Mouse (Mus musculus) left cerebral cortex, adult 9 months (tissue): ENCODE measurements at regions not wholly inside any gene's neighbourhood (a gene's known extent, or its start where the extent isn't known, plus 50 kb on each side); places are given as distances from the start of the nearest gene placed in this dataset.

Experiments
- DNase-seq, 2 experiments: peaks; one replicate each; pipeline ENCODE4 v3.0.0; 2022; ENCODE audit warnings: low spot score in 2 of 2

DNA sequence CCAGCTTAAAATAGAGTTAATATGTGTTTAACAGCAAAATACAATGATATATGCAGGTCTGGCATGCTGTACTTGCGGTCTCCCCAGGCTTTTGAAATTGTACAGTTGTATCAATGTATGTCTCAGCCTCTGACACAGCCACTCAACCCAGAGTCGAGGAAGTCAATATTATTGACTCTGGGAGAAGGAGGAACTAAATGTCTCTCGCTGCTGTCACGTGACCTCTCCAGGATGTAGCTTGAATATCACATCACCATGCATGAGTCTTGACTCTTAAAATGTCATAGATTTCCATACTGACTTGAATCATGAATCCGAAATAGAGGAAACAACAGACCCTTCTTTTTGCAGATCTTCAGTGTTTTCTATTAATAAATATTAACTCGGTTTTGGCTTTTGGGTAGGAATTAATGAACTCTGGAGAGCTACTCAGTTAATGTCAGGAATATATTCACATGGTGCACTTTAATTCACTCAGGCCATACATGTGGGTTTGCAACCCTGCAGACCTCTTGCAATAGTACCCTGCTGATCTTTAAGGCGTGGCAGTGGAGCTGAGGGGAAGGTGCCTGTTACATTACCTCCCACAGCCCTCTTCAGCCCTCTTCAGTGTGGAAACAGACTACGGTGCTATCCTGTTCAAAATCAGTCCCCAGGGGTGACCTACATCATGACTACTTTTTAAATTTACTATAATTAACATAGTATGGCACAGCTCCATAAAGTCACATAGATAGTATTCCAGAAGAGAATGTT lies 102.7 kb upstream of the Foxn2 start:
- no peak for DNase-seq

DNA sequence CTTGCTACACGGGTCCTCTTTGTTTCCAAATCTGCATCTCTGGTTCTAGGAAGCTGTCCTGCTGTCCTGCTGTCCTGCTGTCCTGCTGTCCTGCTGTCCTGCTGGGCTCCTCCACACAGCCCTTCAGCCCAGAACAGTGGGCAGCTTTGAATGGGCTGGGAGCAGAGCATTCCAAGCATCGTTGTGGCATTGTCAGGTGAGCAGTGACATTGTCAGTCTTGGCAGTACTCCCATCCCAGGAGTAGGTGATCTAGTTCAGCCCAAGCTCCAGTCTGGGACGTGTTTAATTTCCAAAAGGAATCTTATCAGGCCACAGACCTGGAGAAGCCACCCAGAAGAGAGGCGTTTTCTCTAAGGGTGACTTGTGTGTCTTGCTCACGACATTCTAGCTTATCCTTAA lies 99.4 kb upstream of the Foxn2 start:
- DNase-seq: no peak

DNA sequence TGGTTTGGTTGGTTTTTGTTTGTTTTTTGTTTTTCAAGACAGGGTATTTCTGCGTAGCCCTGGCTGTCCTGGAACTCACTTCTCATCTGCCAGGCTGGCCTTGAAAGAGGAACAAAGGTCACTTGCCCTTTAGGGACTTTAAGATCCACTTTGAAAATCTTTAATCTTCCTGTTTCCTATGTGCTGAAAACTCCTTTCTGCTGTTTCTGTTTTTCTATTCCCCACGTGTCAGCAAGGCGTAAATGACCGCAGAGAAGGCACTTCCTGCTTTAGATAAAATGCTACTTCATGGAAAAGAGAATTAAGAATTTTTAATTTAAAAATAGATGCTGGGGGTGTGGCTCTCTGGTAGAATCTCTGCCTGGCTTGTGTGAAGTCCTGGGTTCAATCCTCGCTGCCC lies 98.9 kb upstream of the Foxn2 start:
- DNase-seq: no peak

DNA sequence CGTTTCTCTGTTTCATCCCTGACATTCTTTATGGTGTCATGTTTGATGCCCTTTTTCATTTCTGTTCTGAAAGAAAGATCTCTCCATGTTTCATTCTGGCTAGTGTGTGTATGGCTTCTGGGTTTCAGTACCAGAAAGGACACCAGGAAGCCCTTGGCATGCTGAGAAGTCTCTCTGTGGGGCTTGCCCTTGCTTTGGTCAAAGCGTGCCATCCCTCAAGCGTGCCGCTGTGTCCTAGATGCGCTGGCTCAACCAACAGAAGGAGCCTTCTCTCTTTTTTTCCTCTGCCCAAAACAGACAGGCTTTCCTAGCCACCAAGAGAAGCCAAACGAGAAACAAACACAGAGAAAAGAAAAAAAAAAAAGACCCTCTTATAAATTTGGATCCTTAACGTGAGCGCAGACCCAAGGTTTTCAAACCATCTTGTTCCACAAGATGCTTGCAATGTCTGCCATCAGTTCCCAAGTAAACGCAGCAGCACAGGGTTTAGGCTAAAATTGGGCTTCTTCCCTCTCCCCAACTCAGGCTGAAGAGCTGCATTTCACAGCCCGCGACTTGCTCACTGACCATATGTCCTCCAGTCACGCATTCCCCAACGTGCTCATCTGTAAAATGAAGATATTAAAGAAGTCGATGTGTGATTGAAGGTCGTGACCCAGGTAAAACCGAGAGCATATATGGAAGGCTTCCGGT lies 97.3 kb upstream of the Foxn2 start:
- no peak for DNase-seq

DNA sequence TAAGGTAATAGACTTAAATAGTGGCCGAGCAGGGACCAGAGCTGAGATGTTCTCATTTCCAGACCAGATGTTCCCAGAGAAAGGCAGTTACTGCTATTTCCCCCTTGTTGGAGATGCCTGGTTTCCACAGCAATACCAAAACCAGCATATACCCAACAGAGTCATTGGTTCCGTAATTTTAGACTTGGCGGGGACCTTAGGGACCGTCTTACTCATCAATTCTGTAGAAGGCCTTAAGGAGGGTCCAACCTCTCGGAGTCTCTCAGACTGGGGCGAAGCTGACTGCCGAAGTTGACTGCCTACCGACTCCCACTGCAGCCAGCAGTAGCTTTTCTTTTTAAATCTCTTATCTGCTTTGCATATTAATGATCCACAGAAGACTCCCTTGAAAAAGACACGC lies 95.1 kb upstream of the Foxn2 start:
- DNase-seq: no peak

DNA sequence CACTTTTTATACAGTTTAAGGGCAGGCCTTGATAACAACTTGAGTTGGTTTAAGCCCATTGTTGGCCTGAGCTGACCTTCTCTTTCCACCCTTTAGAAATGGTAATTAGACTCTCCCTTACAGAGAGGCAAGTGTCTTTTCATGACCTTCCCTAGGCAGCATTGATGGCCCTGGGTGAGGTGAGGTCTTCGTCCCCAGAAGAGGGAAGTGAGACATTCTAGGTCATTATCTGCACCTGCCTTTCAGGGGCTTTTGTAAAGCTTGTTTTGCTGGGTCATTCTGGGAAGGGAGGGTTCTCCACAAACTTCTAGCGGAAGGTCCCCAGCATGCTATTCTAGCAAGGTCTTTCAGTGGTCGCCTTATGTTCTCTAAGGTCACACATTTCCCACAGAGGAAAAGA lies 93.6 kb upstream of the Foxn2 start:
- no peak for DNase-seq

DNA sequence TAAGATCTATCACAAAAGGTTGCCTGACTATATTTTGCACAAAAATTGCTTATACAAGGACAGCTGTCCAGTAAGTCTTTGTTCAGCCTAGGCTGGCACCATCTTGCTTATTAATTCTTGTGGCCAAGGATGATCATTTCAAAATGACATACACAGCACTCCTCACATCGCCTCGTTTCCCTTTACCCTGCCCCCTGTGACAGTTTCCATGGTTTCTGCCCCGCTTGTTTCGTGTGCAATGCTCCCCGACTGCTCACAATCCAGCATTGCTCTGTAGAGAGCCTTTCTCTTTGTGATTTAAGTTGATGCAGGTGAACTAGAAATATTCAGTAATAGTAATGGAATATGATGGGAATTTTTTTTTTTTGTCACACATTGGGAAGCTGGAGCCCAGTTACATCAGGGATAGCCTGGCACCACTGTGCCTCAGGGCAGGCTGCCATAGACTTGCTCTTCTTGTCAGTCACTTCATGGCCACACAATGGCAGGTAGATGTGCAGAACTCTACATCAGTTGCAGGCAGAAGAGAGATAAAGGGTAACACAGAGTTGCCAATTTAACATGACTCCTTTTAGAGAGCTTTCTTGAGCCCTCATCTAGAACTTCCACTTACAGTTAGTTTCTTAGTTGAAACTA lies 90.6 kb upstream of the Foxn2 start:
- DNase-seq: no peak

DNA sequence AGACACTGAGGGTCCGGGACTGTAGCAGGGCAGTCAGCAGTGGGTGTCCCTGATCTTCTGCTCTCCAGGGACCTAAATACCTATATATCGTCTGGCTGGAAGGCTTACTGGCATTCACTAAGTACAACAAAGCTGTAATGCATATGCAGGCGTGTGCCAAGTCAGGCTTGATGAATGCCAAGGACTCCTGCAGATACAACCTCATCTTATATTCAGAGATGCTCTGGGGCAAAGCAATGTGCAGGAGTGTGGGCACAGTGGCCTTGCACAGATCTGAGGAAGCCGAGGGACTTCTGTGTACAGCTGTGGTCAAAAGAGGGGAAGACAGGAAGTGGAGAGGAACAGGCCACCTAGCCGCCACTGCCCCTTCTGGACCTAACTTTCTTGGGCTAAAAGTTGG lies 89.5 kb upstream of the Foxn2 start:
- no peak for DNase-seq

DNA sequence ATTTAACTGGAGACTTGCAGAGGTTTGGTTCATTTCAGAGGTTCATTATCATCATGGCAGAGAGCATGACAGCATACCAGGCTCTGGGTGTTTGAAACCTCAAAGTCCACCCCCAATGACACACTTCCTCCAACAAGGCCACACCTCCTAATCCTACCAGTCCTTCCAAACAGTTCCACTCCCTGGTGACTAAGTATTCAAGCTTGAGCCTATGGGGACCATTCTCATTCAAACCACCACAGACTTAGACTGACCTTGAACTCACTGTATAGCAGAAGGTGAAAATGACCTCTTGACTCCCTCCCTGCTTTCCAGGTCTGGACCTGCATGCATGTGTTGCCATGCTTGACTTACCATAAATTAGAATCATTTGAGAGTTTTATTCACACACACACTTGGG lies 87.6 kb upstream of the Foxn2 start:
- no peak for DNase-seq

DNA sequence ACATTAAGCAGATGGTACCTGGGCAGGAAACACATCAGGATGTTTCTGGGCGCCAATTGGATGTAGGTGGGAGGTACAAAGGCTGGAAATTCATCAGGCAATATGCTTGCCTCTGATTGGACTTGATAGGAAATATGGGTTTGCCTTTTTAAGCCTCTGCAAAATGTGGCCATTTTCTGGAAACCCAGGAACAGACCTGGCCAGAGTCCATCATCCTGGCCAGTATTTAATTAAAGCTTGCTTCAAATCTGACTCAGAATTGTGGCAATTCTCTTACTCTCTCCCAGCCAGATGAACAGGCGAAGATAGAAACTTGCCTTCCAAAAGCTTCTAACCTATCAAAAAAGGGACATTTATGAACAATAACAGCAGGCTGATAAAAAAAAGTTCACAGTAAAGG lies 79.3 kb upstream of the Foxn2 start:
- no peak for DNase-seq

DNA sequence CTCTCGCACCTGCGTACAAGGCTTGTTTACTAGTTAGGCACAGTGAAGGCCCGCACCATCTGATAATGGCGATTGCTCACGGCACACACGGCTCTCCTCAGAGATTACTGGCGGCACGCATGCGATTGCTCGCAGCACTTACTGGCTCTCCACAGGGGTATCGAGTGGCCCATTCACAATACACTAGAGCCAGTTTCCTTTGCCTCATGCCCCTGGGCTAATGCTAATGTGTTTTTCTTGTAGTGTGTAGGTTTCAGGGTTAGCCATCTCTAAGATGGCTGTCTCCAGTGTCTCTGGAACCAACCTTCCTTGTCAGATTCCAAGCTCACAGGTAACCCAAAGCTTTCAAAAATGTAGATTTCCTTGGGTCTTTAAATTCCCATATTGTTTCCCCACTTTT lies 78.1 kb upstream of the Foxn2 start:
- DNase-seq: no peak

DNA sequence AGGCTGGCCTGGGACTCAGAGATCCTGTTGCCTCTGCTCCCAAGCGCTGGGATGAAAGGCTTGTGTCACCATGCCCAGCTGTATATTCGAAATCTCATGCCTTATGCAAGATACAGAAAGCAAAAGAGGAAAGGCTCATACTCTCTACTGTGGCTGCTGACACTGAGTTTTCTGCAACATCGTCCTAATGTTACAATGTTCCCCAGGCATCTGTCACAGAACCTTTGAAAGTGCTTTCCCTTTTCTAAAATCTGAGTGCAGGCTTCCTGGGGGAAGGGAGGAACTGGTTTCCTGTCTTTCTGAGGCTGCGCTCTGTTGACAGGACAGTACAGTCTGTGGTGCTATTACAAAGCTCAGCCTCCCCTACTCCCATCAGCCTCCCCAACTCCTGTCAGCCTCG lies 72.6 kb upstream of the Foxn2 start:
- no peak for DNase-seq

DNA sequence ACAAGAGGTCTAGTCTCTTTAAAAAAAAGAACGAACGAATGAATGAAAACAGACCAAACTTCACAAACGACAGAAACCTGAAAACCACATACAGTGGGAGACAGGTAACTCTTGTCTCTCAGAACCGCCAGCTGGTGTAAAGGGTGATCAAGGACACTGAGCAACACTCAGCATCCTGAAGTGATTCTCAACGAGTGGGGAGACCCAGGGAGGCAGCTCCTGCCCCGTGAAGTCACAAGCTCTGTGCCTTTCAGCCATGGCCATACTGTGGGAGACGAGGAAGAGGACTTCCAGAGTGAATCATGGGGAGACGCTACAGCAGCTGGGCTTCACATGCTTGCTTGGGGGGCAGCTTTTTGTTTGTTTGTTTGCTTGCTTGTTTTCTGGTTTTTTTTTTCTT lies 70.5 kb upstream of the Foxn2 start:
- DNase-seq: no peak

DNA sequence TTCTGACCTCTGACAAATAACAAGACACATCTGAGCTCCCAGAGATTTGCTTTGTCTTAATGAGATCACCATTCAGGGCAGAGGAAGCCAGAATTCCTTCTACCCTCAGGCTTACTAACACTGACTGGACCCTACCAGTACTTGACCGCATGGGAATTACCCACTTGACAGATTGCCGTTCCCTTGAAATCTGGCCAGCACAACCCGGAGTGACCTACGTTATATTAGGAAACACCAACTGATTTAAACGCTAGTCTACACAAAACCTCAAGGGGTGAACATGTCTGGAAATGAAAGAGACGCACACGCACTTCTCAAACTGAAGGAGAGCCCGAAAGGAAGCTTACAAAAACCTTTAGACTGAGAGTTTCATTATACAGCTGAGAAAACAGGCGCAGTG lies 69.8 kb upstream of the Foxn2 start:
- no peak for DNase-seq

DNA sequence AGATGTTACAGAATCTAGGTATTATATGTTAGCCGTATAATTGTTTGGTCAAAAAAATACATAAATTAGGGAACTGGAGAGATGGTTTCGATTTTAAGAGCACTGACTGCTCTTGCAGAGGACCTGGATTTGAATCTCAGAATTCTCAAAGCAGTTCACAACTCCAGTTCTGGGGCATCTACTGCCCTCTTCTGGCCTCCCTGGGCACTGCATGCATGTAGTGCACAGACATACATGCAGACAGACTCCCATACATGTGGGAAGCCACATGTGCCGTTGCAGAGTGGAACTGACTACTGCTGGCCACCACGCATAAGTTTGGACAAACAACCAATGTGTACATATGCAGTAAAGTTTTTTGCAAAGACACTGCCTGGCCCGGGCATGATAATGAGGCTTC lies 62.0 kb upstream of the Foxn2 start:
- no peak for DNase-seq

DNA sequence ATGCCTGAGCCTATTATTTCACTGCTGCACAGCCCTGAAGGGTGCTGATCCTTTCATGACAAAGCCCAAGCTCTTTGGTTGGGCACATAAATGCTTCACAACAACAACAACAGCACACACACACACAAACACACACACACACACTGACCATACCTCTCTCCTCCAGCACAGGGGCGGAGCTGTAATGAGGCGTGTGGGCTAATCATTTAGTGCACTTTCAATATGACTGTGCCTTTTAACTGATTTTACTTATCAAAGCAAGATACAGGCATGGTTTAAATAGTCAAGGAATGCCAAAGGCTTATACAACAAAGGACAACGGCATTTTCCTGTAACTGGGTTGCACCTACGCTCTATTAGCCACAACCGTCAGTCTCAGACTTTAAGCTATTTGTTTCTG lies 61.1 kb upstream of the Foxn2 start:
- no peak for DNase-seq

DNA sequence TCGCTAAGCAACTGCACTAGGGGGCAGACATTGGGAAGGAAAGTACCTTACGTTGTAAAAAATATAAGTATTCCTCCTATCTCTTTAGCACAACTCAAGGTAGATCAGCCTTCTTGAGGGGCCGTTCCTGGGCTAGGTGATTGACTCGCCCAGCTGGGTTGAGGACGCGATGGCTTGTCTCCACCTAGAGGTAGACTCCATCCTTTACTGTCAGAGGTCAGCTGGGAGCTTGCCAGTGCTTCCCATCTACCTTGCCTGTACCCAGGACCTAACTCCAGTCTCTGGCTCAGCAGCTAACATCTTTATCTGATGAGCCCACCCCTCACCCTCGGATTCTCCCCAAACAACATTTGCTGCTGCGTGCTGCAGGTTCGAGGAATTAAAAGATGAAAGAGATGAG lies 59.4 kb upstream of the Foxn2 start:
- no peak for DNase-seq

DNA sequence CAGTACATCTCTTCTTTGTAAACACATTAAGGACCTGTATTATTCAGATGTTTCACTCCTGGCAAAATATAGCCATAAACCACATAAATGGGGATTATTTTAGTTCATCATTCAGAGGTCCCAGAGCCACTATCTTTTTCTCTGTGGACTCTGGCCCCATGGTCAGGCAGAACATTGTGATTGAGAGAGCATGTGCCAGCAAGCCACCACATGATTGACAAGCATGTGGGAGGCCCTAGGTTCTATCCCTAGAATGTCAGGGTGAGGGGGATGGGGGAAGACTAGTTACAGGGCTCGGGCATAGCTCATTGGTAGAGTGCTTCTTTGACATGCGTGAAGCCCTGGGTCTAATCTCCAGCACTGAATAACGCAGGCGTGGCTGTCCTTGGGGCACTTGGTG lies 57.1 kb upstream of the Foxn2 start:
- no peak for DNase-seq

DNA sequence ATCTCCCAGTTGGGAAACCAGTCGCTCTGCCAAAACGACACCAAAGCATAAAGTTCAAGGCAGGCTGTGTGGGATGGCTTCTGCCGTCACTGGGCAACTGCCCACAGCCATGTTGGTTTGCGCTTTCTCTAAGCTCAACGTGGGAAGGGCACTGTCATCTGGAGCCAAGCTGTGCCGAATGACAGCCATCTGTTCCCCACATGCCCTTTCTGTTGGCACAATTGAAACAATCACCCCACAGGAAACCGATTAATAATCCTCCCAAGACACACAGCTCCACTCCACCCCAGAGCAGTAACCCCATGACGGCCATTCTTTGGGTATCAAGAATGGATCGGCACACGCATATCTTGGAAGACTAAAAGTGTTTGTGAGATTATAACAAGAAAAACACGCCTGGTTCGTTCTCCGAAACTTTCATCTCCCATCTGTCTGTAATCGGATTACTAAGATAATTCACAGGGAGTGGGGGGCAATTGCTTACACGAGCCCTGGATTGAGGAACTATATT lies 52.0 kb upstream of the Foxn2 start:
- peak in 1 of 2 experiments; percentile 30 for DNase-seq

DNA sequence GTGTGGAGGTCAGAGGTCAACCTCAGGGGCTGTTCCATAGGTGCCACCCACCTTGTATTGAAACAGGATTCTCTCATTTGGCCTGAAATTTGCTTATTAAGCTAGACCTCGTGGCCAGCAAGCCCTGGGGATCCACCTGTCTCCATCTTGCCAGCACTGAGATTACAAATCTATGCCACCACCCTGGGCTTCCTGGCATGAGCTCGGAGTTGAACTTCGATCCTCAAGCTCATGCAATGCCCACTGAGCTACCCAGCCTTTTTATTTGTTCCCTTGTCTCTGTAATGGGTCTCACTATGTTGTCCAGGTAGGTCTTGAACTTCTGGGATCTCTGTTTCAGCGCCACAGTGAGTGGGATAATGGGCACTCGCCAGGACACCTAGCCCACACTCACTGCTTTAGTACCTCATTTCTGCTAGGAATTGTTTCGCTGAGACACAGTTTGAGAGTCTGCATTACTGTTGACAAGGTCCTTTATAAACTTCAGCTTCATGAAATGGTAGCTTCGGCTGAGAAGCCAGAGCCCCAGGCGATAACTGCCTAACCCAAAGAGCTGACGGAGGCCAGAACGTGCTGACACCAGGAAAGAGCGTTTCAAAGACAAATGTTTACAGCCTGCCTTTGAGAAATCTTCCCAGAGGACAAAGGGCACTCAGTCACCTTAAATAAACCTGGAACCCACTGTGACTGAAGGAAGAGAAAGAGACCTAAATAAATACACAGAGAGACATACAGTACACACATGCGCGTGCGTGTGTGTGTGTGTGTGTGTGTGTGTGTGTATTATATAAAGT lies 50.6 kb upstream of the Foxn2 start:
- no peak for DNase-seq
